Mouse (Mus musculus): ENCODE data around the gene Fam234b. TPM values are rescaled to one million over a fixed set of nuclear protein-coding genes. Genes with fewer than 3 reads are reported as not detected.

The Fam234b gene
- polyA plus RNA-seq, 1 experiment from 2014 or later: 20.9 TPM

DNA sequence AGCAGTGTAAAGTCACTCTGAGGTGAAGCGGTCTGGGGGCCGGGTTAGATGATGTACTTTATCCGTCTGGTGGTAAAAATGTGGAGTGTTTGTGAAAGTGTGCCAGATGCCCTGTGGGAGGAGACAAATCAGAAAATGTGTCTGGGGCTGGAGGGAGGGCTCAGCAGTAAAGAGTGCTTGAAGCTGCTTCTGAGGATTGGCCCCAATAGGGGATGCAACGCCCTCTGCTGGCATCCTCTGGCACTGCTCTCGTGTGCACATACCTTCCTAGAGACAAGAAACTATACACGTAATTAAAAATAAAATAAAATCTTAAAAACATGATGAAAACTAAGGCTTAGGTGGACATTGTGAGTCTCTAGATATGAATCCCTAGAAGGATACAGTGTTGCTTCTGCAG lies 62.7 kb downstream of the Fam234b start:
- no peak overlapping the region for H3K4me2 ChIP-seq (replicated peaks; ENCODE audit: low read depth)
- no peak for ATAC-seq
- 93% methylated on average over 6 of the region's 6 CpGs for WGBS
- H3K4me1 ChIP-seq (replicated peaks; ENCODE audit: control insufficient read depth, insufficient read depth, low read length): no peaks in the 10 kb centered on the region
- H3K27ac ChIP-seq (ENCODE audit: low read depth, low read length): no peak overlapping the region
- no peaks in the 10 kb centered on the region for H3K36me3 ChIP-seq (ENCODE audit: control insufficient read depth, insufficient read depth)
- no peak for TF ChIP-seq CTCF (IDR thresholded peaks at IDR 0.05; ENCODE audit: low read depth)
- H3K9ac ChIP-seq (ENCODE audit: low read depth, low read length): no peak overlapping the region
- H3K9me3 ChIP-seq (ENCODE audit: control insufficient read depth): no peaks in the 10 kb centered on the region
- no peaks in the 10 kb centered on the region for H3K27me3 ChIP-seq (replicated peaks; ENCODE audit: control insufficient read depth, insufficient read depth, low read length)
- no peak overlapping the region for H3K4me3 ChIP-seq (ENCODE audit: low read depth, low read length)

GRCm38 (mm10) chr6:135261124-135261523 lies 63.3 kb downstream of the Fam234b start:
- Histone ChIP-seq H3K9me3 (ENCODE audit: control insufficient read depth) (no peaks in the 10 kb centered on the region), H3K4me1 (replicated peaks; ENCODE audit: control insufficient read depth, insufficient read depth, low read length) (no peaks in the 10 kb centered on the region), H3K36me3 (ENCODE audit: control insufficient read depth, insufficient read depth) (no peaks in the 10 kb centered on the region), H3K27ac (ENCODE audit: low read depth, low read length) (no peak overlapping the region), H3K9ac (ENCODE audit: low read depth, low read length) (no peak overlapping the region), H3K4me2 (replicated peaks; ENCODE audit: low read depth) (no peak overlapping the region), H3K4me3 (ENCODE audit: low read depth, low read length) (no peak overlapping the region), H3K27me3 (replicated peaks; ENCODE audit: control insufficient read depth, insufficient read depth, low read length) (no peaks in the 10 kb centered on the region)
- no peak for ATAC-seq
- 89% methylated on average over 9 of the region's 9 CpGs for WGBS
- TF ChIP-seq CTCF (IDR thresholded peaks at IDR 0.05; ENCODE audit: low read depth): no peak

- Histone ChIP-seq H3K9me3 (ENCODE audit: control insufficient read depth) (no peaks in the 10 kb centered on the region), H3K4me2 (replicated peaks; ENCODE audit: low read depth) (no peak overlapping the region), H3K27me3 (replicated peaks; ENCODE audit: control insufficient read depth, insufficient read depth, low read length) (no peaks in the 10 kb centered on the region), H3K4me3 (ENCODE audit: low read depth, low read length) (no peak overlapping the region), H3K9ac (ENCODE audit: low read depth, low read length) (no peak overlapping the region), H3K4me1 (replicated peaks; ENCODE audit: control insufficient read depth, insufficient read depth, low read length) (no peaks in the 10 kb centered on the region), H3K27ac (ENCODE audit: low read depth, low read length) (no peak overlapping the region), H3K36me3 (ENCODE audit: control insufficient read depth, insufficient read depth) (no peaks in the 10 kb centered on the region)
- ATAC-seq: no peak
- WGBS: 32% methylated on average over 2 of the region's 2 CpGs
- TF ChIP-seq CTCF (IDR thresholded peaks at IDR 0.05; ENCODE audit: low read depth): no peak
These were observed 64.8 kb downstream of the Fam234b start for GRCm38 (mm10) chr6:135262565-135262964.

DNA sequence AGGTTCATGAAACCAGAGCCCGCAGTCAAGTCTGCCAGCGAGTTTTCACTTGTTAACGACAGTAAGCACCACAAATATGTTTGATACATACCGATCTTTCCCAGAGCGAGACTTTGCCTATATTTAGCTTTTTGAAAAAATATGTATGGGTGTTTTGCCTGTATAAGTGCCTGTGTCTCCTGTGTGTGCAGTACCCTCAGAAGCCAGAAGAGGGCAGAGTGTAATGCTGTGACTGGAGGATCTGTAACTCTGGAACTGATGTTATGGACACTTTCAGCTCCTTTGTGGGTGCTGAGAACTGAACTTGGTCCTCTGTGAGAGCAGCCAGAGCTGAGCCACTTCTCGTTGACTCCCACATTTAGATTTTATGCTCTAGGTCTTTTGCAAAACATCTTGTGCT lies 66.4 kb downstream of the Fam234b start:
- H3K4me3 ChIP-seq (ENCODE audit: low read depth, low read length): no peak overlapping the region
- no peaks in the 10 kb centered on the region for H3K9me3 ChIP-seq (ENCODE audit: control insufficient read depth)
- H3K27ac ChIP-seq (ENCODE audit: low read depth, low read length): no peak overlapping the region
- 96% methylated on average over 6 of the region's 6 CpGs for WGBS
- H3K9ac ChIP-seq (ENCODE audit: low read depth, low read length): no peak overlapping the region
- no peaks in the 10 kb centered on the region for H3K27me3 ChIP-seq (replicated peaks; ENCODE audit: control insufficient read depth, insufficient read depth, low read length)
- no peaks in the 10 kb centered on the region for H3K36me3 ChIP-seq (ENCODE audit: control insufficient read depth, insufficient read depth)
- no peak overlapping the region for H3K4me2 ChIP-seq (replicated peaks; ENCODE audit: low read depth)
- peak; percentile 48 for TF ChIP-seq CTCF (IDR thresholded peaks at IDR 0.05; ENCODE audit: low read depth)
- H3K4me1 ChIP-seq (replicated peaks; ENCODE audit: control insufficient read depth, insufficient read depth, low read length): no peaks in the 10 kb centered on the region
- no peak for ATAC-seq

- Histone ChIP-seq H3K9me3 (ENCODE audit: control insufficient read depth) (no peaks in the 10 kb centered on the region), H3K27ac (ENCODE audit: low read depth, low read length) (no peak overlapping the region), H3K4me2 (replicated peaks; ENCODE audit: low read depth) (no peak overlapping the region), H3K36me3 (ENCODE audit: control insufficient read depth, insufficient read depth) (no peaks in the 10 kb centered on the region), H3K27me3 (replicated peaks; ENCODE audit: control insufficient read depth, insufficient read depth, low read length) (no peaks in the 10 kb centered on the region), H3K4me3 (ENCODE audit: low read depth, low read length) (no peak overlapping the region), H3K9ac (ENCODE audit: low read depth, low read length) (no peak overlapping the region), H3K4me1 (replicated peaks; ENCODE audit: control insufficient read depth, insufficient read depth, low read length) (no peaks in the 10 kb centered on the region)
- ATAC-seq: no peak
- no peak for TF ChIP-seq CTCF (IDR thresholded peaks at IDR 0.05; ENCODE audit: low read depth)
- WGBS: 100% methylated on average over 1 of the region's 1 CpGs
These were observed 68.3 kb downstream of the Fam234b start for GRCm38 (mm10) chr6:135266056-135266455.

DNA sequence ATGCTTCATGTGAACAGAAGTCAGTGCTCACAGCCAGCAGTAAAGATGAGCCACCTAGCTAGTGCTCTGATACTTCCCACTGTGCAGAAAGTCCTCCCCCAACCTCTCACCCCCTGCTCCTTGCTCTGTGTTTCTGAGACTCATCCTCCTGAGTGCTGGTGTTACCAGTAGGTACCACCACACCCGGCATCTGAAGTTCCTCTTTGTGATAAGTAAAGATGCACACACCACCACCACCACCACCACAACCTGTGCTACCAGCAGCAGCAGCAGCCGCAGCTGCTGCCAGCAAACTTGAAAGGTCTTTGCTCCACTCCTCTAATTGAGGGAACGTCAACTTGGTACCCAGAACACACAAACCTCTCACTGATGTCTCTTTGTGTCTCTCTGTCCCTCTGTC lies 69.4 kb downstream of the Fam234b start:
- Histone ChIP-seq H3K4me2 (replicated peaks; ENCODE audit: low read depth) (no peak overlapping the region), H3K27ac (ENCODE audit: low read depth, low read length) (no peak overlapping the region), H3K9me3 (ENCODE audit: control insufficient read depth) (no peaks in the 10 kb centered on the region), H3K36me3 (ENCODE audit: control insufficient read depth, insufficient read depth) (no peaks in the 10 kb centered on the region), H3K9ac (ENCODE audit: low read depth, low read length) (no peak overlapping the region), H3K4me3 (ENCODE audit: low read depth, low read length) (no peak overlapping the region), H3K4me1 (replicated peaks; ENCODE audit: control insufficient read depth, insufficient read depth, low read length) (no peaks in the 10 kb centered on the region), H3K27me3 (replicated peaks; ENCODE audit: control insufficient read depth, insufficient read depth, low read length) (no peaks in the 10 kb centered on the region)
- no peak for ATAC-seq
- TF ChIP-seq CTCF (IDR thresholded peaks at IDR 0.05; ENCODE audit: low read depth): no peak
- 76% methylated on average over 3 of the region's 3 CpGs for WGBS

- no peak overlapping the region for H3K4me3 ChIP-seq (ENCODE audit: low read depth, low read length)
- no peak overlapping the region for H3K9ac ChIP-seq (ENCODE audit: low read depth, low read length)
- H3K27ac ChIP-seq (ENCODE audit: low read depth, low read length): no peak overlapping the region
- no peak overlapping the region for H3K4me2 ChIP-seq (replicated peaks; ENCODE audit: low read depth)
- no peak for TF ChIP-seq CTCF (IDR thresholded peaks at IDR 0.05; ENCODE audit: low read depth)
- no peak for ATAC-seq
- no peaks in the 10 kb centered on the region for H3K36me3 ChIP-seq (ENCODE audit: control insufficient read depth, insufficient read depth)
- no peaks in the 10 kb centered on the region for H3K4me1 ChIP-seq (replicated peaks; ENCODE audit: control insufficient read depth, insufficient read depth, low read length)
- H3K9me3 ChIP-seq (ENCODE audit: control insufficient read depth): no peaks in the 10 kb centered on the region
- no peaks in the 10 kb centered on the region for H3K27me3 ChIP-seq (replicated peaks; ENCODE audit: control insufficient read depth, insufficient read depth, low read length)
These were observed 70.6 kb downstream of the Fam234b start for GRCm38 (mm10) chr6:135268392-135268791.

Measured in intestine, postnatal 0 days (tissue).